Mouse (Mus musculus) intestine, embryonic 14.5 days (tissue): ENCODE data around the gene Eif1b. TPM values are rescaled to one million over a fixed set of nuclear protein-coding genes. Genes with fewer than 3 reads are reported as not detected.

ENCODE experiments used
- ATAC-seq: fragments of 200-750 bp; cut with Nextera tagmentation; replicated peaks from 2 replicates; pipeline ENCODE4 v1.8.0; 2017; ENCODE audit warnings: low read depth, moderate number of reproducible peaks, moderate TSS enrichment, moderate library complexity; ENCODE audit not compliant: low FRiP score, low TSS enrichment
- DNase-seq: peaks from one replicate; pipeline ENCODE4 v3.0.0-alpha.2; 2018; ENCODE audit warnings: low spot score
- H3K27ac ChIP-seq: fragments of 300-500 bp; sonication (generic); 2 replicates; pipeline ENCODE4 v1.5.1; 2014; ENCODE audit warnings: low read depth, mild to moderate bottlenecking, control low read depth
- H3K27me3 ChIP-seq: fragments of 300-500 bp; sonication (generic); replicated peaks from 2 replicates; pipeline ENCODE4 v1.6.1; 2014; ENCODE audit warnings: low read length, control low read depth; ENCODE audit not compliant: control insufficient read depth, insufficient read depth
- H3K36me3 ChIP-seq: fragments of 300-500 bp; sonication (generic); 2 replicates; pipeline ENCODE4 v1.6.1; 2014; ENCODE audit warnings: low read length, control low read depth; ENCODE audit not compliant: control insufficient read depth, insufficient read depth
- H3K4me1 ChIP-seq: fragments of 300-500 bp; sonication (generic); replicated peaks from 2 replicates; pipeline ENCODE4 v1.6.1; 2014; ENCODE audit warnings: low read length, control low read depth, mixed read lengths; ENCODE audit not compliant: control insufficient read depth, insufficient read depth
- H3K4me2 ChIP-seq: fragments of 300-500 bp; sonication (generic); 2 replicates; pipeline ENCODE4 v1.6.1; 2014; ENCODE audit warnings: low read length
- H3K4me3 ChIP-seq: fragments of 300-500 bp; sonication (generic); 2 replicates; pipeline ENCODE4 v1.5.1; 2014; ENCODE audit warnings: low read depth, low read length, control low read depth, mixed read lengths
- H3K9ac ChIP-seq: fragments of 300-500 bp; sonication (generic); 2 replicates; pipeline ENCODE4 v1.6.1; 2014; ENCODE audit warnings: mild to moderate bottlenecking, low read length
- H3K9me3 ChIP-seq: fragments of 300-500 bp; sonication (generic); 2 replicates; pipeline ENCODE4 v1.6.1; 2016; ENCODE audit warnings: low read length, control low read depth; ENCODE audit not compliant: control insufficient read depth
- WGBS: fragments of 180-500 bp; shearing (Covaris S2); extraction: QIAGEN DNeasy Blood & Tissue Kit; methylation state at CpG from one replicate; pipeline ENCODE4 v1.1.7; 2014; 5-methylcytosine and 5-hydroxymethylcytosine counted together
- polyA plus RNA-seq: library from polyadenylated mRNA; unstranded; fragments of >200 nt; fragmentation: Nextera tagmentation; extraction: Ambion mirVana; gene quantifications from 2 replicates; pipeline ENCODE4 v1.2.1, GENCODE M21; 2014

Gene Eif1b
- polyA plus RNA-seq, 1 experiment from 2014 or later = 159 TPM

DNA sequence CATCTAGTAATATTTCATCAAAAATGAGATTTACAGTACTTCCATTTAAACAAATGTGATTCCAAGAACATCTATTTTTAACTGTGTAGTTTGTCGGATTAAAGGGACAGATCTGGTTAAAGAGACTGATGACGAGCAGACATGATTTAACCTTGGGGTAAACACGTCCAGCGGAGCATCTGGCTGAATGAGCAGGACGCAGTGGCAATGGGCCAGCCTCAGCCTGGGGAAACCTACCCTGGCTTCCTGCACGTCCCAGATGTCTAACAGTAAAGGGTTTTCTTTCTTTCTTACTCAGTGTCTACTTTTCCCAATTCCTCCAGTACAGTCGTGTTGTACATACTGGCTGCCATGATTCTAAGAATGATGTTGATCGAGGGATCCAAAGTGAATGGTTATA is 5.0 kb upstream of the Eif1b start:
- H3K4me2 ChIP-seq = no peak overlapping the region
- H3K9me3 ChIP-seq = no peaks in the 10 kb centered on the region
- no peaks in the 10 kb centered on the region for H3K36me3 ChIP-seq
- no peak for DNase-seq
- no peak for ATAC-seq
- no peak overlapping the region for H3K9ac ChIP-seq
- H3K27me3 ChIP-seq = no peaks in the 10 kb centered on the region
- no peak overlapping the region for H3K27ac ChIP-seq
- 66% methylated on average over 8 of the region's 8 CpGs for WGBS
- H3K4me1 ChIP-seq = peaks cover 3% of the 10 kb centered on the region; the same call in 1 of the 2 replicates
- H3K4me3 ChIP-seq = no peak overlapping the region

DNA sequence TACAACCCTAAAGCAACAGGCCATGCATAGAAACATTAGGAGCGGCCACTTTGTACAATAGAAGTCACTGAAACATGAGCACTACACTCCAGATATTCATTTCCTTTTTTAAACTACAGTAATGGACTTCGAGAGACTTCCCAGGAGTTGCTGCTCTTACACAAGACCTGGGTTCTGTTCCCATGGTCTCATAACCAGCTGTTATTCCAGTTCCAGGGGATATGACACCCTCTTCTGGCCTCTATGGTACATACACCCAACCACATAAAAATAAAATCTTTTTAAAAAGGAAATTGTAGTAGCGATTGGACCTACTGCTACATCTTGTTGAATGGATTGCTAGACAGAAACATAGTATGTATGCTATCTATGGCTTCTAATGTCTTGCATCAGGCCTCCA is 523 bp upstream of the Eif1b start:
- H3K4me3 ChIP-seq = peak overlapping the region; percentile 93
- H3K27me3 ChIP-seq = no peaks in the 10 kb centered on the region
- no peak overlapping the region for H3K9ac ChIP-seq
- peaks cover 13% of the 10 kb centered on the region for H3K4me1 ChIP-seq
- no peaks in the 10 kb centered on the region for H3K9me3 ChIP-seq
- DNase-seq (no peak), ATAC-seq (no peak)
- 85% methylated on average over 3 of the region's 3 CpGs for WGBS
- no peak overlapping the region for H3K27ac ChIP-seq
- H3K4me2 ChIP-seq = peak overlapping the region; percentile 87
- H3K36me3 ChIP-seq = peaks cover 28% of the 10 kb centered on the region

DNA sequence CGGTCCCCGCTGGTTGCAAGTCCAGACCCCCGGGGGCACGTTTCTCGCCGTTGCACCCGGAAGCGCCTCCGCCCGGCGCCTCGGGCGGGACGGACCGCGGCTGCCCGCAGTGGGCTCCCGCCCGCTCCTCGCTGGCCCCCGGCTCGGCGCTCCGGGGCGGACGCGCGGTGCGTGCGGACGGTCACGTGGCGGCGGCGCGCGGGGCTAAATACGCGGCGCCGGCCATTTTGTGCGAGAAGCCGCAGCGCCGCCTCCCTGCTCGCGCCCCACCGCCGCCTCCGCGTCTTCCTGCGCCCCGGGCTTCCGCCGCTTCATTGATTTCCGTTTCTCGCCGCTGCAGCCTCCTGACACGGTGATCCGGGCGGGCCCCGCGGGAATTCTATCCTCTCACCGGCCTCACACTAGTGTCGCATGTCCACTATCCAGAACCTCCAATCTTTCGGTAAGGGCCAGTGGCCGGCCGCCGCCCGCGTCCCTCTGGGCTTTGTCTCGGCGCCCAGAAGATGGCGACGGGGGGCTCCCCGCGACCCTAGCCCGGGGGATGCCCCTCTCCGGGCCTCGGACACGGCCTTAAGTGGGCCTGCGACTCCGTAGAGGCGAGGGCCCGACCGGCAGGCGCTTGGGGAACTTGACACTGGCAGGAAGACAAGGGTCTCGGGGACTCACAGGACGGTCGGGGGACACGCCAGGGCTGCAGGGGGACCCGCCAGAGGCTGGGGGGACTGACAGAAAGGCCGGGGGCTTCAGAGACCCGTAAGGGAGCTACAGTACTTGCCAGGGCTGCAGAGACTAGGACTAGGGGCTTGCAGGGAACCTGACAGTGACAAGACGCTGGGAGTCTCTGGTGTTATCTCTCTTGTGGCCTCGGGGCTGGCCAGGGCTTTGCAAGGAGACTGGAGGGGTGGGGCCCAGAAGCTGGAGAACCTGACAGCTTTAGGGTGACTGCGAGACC is 644 bp downstream of the Eif1b start:
- DNase-seq = peak; percentile 87
- Histone ChIP-seq H3K4me1 (peaks cover 13% of the 10 kb centered on the region), H3K36me3 (peaks cover 28% of the 10 kb centered on the region), H3K4me3 (peak overlapping the region; percentile 93), H3K27me3 (no peaks in the 10 kb centered on the region), H3K27ac (peak overlapping the region; percentile 92), H3K9ac (peak overlapping the region; percentile 98), H3K9me3 (no peaks in the 10 kb centered on the region), H3K4me2 (peak overlapping the region; percentile 87)
- under 1% methylated on average over 96 of the region's 97 CpGs for WGBS
- ATAC-seq = peak; percentile 85

DNA sequence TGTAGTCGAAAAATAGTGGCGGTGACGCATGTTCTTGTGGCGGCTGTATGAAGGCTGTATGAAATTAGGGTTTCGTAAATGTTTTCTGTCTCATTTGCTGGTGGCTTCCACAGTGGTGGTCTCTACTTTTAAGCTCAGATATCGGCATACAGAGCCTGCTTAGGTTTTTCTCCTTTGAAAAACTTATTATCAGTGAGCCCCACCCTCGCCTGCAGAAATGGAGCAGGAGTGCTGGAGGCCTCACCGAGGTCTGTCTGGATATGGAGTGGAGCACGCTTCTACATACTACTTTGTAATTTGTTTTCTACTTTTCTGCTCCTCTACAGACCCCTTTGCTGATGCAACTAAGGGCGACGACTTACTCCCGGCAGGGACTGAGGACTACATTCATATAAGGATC is 1.7 kb downstream of the Eif1b start:
- no peaks in the 10 kb centered on the region for H3K9me3 ChIP-seq
- H3K4me3 ChIP-seq = peak overlapping the region; percentile 93
- WGBS = 75% methylated on average over 12 of the region's 12 CpGs
- H3K36me3 ChIP-seq = peaks cover 28% of the 10 kb centered on the region
- peak overlapping the region; percentile 87 for H3K4me2 ChIP-seq
- H3K9ac ChIP-seq = peak overlapping the region; percentile 98
- H3K27me3 ChIP-seq = no peaks in the 10 kb centered on the region
- H3K4me1 ChIP-seq = peaks cover 13% of the 10 kb centered on the region
- DNase-seq (no peak), ATAC-seq (no peak)
- no peak overlapping the region for H3K27ac ChIP-seq

DNA sequence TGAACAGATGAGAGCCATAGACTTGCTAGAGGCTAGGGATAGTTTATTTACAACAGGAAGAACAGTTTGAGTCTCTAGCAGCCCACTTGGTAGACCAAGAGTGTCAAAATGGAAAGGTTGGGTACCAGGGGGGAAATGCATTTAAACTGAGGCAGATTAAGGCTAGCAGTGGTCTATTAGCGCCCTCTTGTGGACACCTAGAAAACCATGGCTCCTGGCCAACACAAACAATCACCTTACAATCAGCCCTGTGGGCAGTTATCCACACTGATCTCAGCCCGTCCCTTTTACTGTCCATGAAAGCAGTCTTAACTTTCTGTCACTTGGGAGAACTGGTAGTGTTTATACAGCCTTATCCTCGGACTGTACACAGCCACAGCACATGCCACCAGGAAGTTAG is 4.7 kb downstream of the Eif1b start:
- H3K27me3 ChIP-seq = no peaks in the 10 kb centered on the region
- no peak overlapping the region for H3K27ac ChIP-seq
- peak; percentile 26; the same call in 1 of the 2 replicates for ATAC-seq
- H3K36me3 ChIP-seq = peaks cover 28% of the 10 kb centered on the region
- WGBS = 8% methylated on average over 3 of the region's 3 CpGs
- no peak overlapping the region for H3K9ac ChIP-seq
- no peak overlapping the region for H3K4me2 ChIP-seq
- no peak overlapping the region for H3K4me3 ChIP-seq
- DNase-seq = peak; percentile 84
- H3K4me1 ChIP-seq = peaks cover 12% of the 10 kb centered on the region
- H3K9me3 ChIP-seq = no peaks in the 10 kb centered on the region

DNA sequence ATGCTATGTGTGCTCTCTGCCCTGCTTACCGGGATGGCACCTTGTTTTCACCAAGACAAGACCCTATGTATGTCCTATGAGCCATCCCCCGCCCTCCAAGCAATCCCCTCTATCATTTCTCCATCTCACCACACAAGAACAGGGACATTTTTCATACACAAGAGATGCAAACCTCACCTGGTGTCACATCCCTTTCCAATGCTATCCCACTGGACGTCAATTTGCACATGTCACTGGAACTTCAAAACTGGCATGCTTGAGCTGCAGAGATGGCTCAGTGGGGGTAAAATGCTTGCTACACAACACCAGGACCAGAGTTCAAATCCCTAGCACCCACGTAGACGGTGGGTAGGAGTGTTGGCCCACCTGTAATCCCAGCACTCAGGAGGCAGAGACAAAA is 6.0 kb downstream of the Eif1b start:
- ATAC-seq (no peak), DNase-seq (no peak)
- no peaks in the 10 kb centered on the region for H3K27me3 ChIP-seq
- H3K27ac ChIP-seq = no peak overlapping the region
- H3K9me3 ChIP-seq = no peaks in the 10 kb centered on the region
- peaks cover 10% of the 10 kb centered on the region for H3K4me1 ChIP-seq
- no peak overlapping the region for H3K4me3 ChIP-seq
- no peak overlapping the region for H3K9ac ChIP-seq
- H3K36me3 ChIP-seq = peaks cover 28% of the 10 kb centered on the region
- WGBS = 85% methylated on average over 5 of the region's 5 CpGs
- no peak overlapping the region for H3K4me2 ChIP-seq

DNA sequence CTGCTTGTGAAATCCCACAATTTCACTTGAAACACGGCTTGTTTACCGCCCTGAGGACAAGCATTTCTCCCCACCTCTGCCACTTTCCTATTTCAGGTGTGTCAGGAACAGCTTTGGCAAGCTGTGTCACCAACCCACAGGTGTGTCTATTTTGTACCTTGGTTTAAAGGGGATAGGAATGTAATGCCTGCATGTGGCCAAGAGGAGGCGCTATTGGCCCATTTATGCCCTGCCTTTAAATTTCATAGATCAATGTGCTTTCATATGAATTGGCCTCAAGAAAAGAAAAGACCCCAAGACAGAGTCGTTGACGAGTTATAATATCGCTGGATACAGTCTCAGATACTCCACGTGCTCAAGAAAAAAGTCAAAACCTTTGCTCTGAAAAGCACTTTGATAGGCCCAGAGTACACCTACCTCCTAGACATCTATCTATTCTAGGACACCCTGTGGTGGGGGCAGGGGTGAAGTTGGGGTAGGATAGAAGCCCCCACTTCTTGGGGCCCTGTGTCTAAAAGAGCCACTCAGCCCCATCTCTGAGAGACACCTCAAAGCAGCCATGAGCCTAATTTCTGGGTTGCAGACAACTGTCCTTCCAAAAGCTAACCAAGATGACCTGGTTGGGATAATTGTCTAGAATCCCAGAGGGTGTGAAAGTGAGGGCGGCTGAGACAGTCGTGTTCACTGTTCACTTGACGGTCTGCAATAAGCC is 9.3 kb downstream of the Eif1b start:
- WGBS = 35% methylated on average over 10 of the region's 10 CpGs
- no peak overlapping the region for H3K27ac ChIP-seq
- H3K27me3 ChIP-seq = no peaks in the 10 kb centered on the region
- no peaks in the 10 kb centered on the region for H3K4me1 ChIP-seq
- no peak overlapping the region for H3K4me3 ChIP-seq
- ATAC-seq (no peak), DNase-seq (no peak)
- peaks cover under 1% of the 10 kb centered on the region; the same call in 1 of the 2 replicates for H3K9me3 ChIP-seq
- no peak overlapping the region for H3K4me2 ChIP-seq
- no peak overlapping the region for H3K9ac ChIP-seq
- H3K36me3 ChIP-seq = peaks cover 2% of the 10 kb centered on the region

DNA sequence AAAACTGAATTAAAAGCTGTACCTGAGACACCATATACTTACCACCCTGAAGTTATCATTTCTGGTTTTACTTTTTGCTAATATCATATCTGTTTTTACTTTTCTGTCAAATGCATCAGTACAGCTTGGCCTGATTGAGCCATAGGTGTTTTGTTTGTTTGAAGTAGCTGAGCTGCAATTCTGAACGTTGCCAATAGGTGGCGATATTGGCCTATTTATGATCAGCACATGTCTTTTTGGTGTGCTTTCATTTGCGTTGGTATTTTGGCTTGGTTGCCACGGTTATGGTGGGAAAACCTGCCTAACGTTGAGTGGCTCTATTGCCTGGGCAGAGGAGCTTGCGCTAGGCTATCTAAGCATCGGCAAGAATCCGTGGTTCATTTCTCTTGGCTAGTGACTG is 10.0 kb downstream of the Eif1b start:
- Histone ChIP-seq H3K27me3 (no peaks in the 10 kb centered on the region), H3K9ac (no peak overlapping the region), H3K4me2 (no peak overlapping the region), H3K4me1 (no peaks in the 10 kb centered on the region), H3K36me3 (no peaks in the 10 kb centered on the region), H3K9me3 (peaks cover 6% of the 10 kb centered on the region; the same call in 1 of the 2 replicates), H3K27ac (no peak overlapping the region), H3K4me3 (no peak overlapping the region)
- WGBS = 11% methylated on average over 8 of the region's 8 CpGs
- ATAC-seq = 0 out of 2 replicates have a peak, but pooled peaks have one; percentile 42
- peak; percentile 94 for DNase-seq
